Mouse (Mus musculus) fat pad, adult 2 months (tissue): ENCODE measurements at regions not wholly inside any gene's neighbourhood (a gene's known extent, or its start where the extent isn't known, plus 50 kb on each side); places are given as distances from the start of the nearest gene placed in this dataset.

Experiments
- DNase-seq: peaks from one replicate; pipeline ENCODE4 v3.0.0-alpha.2; 2011; ENCODE audit warnings: low read depth, low spot score; ENCODE audit errors: extremely low read depth

- DNase-seq = no peak
These were observed 127.8 kb downstream of the Stk31 start for GRCm38 (mm10) chr6:49523184-49523583.

- DNase-seq = no peak
These were observed 128.3 kb downstream of the Stk31 start for GRCm38 (mm10) chr6:49523696-49524095.

- no peak for DNase-seq
These were observed 138.6 kb downstream of the Stk31 start for GRCm38 (mm10) chr6:49533956-49534355.

- DNase-seq = no peak
These were observed 139.1 kb downstream of the Stk31 start for GRCm38 (mm10) chr6:49534551-49534950.

GRCm38 (mm10) chr6:49544946-49545345 is 149.5 kb downstream of the Stk31 start:
- no peak for DNase-seq

GRCm38 (mm10) chr6:49555069-49555468 is 159.7 kb downstream of the Stk31 start:
- DNase-seq = no peak

- no peak for DNase-seq
These were observed 163.1 kb downstream of the Stk31 start for GRCm38 (mm10) chr6:49558508-49558907.

- DNase-seq = no peak
These were observed 163.7 kb downstream of the Stk31 start for GRCm38 (mm10) chr6:49559112-49559511.

GRCm38 (mm10) chr6:49578340-49578739 is 182.9 kb downstream of the Stk31 start:
- no peak for DNase-seq

- DNase-seq = no peak
These were observed 184.3 kb downstream of the Stk31 start for GRCm38 (mm10) chr6:49579691-49580090.

GRCm38 (mm10) chr6:49582040-49582707 is 186.8 kb downstream of the Stk31 start:
- DNase-seq = no peak

GRCm38 (mm10) chr6:49586553-49586952 is 191.1 kb downstream of the Stk31 start:
- DNase-seq = no peak

- DNase-seq = no peak
These were observed 193.3 kb downstream of the Stk31 start for GRCm38 (mm10) chr6:49588677-49589076.

GRCm38 (mm10) chr6:49590927-49591631 is 195.7 kb downstream of the Stk31 start:
- no peak for DNase-seq

GRCm38 (mm10) chr6:49591632-49592000 is 196.2 kb downstream of the Stk31 start:
- DNase-seq = no peak

- no peak for DNase-seq
These were observed 197.3 kb downstream of the Stk31 start for GRCm38 (mm10) chr6:49592676-49593075.

- DNase-seq = no peak
These were observed 207.8 kb downstream of the Stk31 start for GRCm38 (mm10) chr6:49603201-49603600.

GRCm38 (mm10) chr6:49603844-49604243 is 208.4 kb downstream of the Stk31 start:
- no peak for DNase-seq

GRCm38 (mm10) chr6:49606028-49606427 is 210.6 kb downstream of the Stk31 start:
- DNase-seq = no peak

- DNase-seq = no peak
These were observed 211.3 kb downstream of the Stk31 start for GRCm38 (mm10) chr6:49606626-49607158.

- no peak for DNase-seq
These were observed 198.4 kb upstream of the Npy start for GRCm38 (mm10) chr6:49624080-49624479.

GRCm38 (mm10) chr6:49624564-49624963 is 197.9 kb upstream of the Npy start:
- DNase-seq = no peak
